Mouse (Mus musculus): ENCODE measurements around the gene Prkar1b.

DNA sequence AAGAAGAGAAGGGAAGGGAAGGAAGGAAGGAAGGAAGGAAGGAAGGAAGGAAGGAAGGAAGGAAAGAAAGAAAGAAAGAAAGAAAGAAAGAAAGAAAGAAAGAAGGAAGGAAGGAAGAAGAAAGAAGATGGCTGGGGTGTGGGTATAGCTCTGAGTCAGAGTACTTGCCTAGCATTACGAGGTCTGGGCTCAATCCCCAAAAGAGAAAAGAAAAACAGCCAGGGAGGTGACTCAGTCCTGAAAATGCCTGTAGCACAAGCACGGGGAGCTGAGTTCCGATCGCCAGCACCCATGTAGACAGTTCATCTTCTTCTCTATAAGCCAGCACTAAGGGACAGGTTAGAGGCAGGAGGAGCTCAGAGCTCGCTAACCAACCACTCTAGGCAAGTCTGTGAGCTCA, 39.9 kb upstream of the Prkar1b start:
- TF ChIP-seq CTCF (IDR thresholded peaks at IDR 0.05; ENCODE audit: low read depth) = no peak
- TF ChIP-seq EP300 (IDR thresholded peaks at IDR 0.05; ENCODE audit: low read depth) = no peak
